Mouse (Mus musculus): ENCODE data around the gene Adcy1. TPM values are rescaled to one million over a fixed set of nuclear protein-coding genes. Genes with fewer than 3 reads are reported as not detected.

The Adcy1 gene
- total and polyA plus RNA-seq, 3 experiments: 0.03 to 0.38 TPM; not detected in 1

GRCm38 (mm10) chr11:7081893-7082292, 18.6 kb downstream of the Adcy1 start:
- Histone ChIP-seq H3K9me3 (replicated peaks; ENCODE audit: low read length) (no peaks in the 10 kb centered on the region), H3K4me3 (replicated peaks in 1 of 3; ENCODE audit: low read depth in 2 of 3, low read length in 2 of 3, poor library complexity in 1 of 3) (no peak overlapping the region), H3K27ac (ENCODE audit: insufficient read depth, low read depth) (no peak overlapping the region), H3K4me2 (ENCODE audit: insufficient read depth, low read depth, poor library complexity, severe bottlenecking) (no peak overlapping the region), H3K27me3 (replicated peaks) (peaks cover 63% of the 10 kb centered on the region), H3K79me2 (replicated peaks; ENCODE audit: control insufficient read depth, extremely low read depth, insufficient read depth, poor library complexity, severe bottlenecking) (no peaks in the 10 kb centered on the region), H3K36me3 (replicated peaks in 1 of 2; ENCODE audit: control insufficient read depth in 1 of 2, insufficient read depth in 1 of 2, low read length in 1 of 2) (no peaks in the 10 kb centered on the region), H3K9ac (ENCODE audit: insufficient read depth, low read depth) (no peak overlapping the region), H3K4me1 (ENCODE audit: control insufficient read depth in 1 of 2, insufficient read depth in 2 of 2) (no peaks in the 10 kb centered on the region)
- in situ Hi-C loops (cut with MboI; ENCODE audit: low pct_ligation_motif_present, low pct_unique_long_range_greater_than_20kb, low sequenced_read_pairs): no loop called here
- DNase-seq (ENCODE audit: extremely low read depth): no peak
- dilution Hi-C loops (cut with MboI; ENCODE audit: extremely low pct_ligation_motif_present, extremely low pct_unique_long_range_greater_than_20kb, low sequenced_read_pairs): no loop called here
- TF ChIP-seq CTCF (conservative IDR thresholded peaks at IDR 0.05 in 1 of 2, IDR thresholded peaks at IDR 0.05 in 1 of 2; ENCODE audit: low read depth in 2 of 2, low read length in 2 of 2): no peak
- no peak for TF ChIP-seq USF1 (IDR thresholded peaks at IDR 0.05; ENCODE audit: low read depth, low read length)
- no peak for TF ChIP-seq TCF12 (IDR thresholded peaks at IDR 0.05; ENCODE audit: low read depth, low read length)
- TF ChIP-seq ETS1 (conservative IDR thresholded peaks at IDR 0.05; ENCODE audit: low read depth, low read length): no peak
- no peak for TF ChIP-seq MXI1 (IDR thresholded peaks at IDR 0.05; ENCODE audit: low read depth, low read length)
- no peak for TF ChIP-seq USF2 (conservative IDR thresholded peaks at IDR 0.05; ENCODE audit: low read depth, low read length)
- TF ChIP-seq MYC (IDR thresholded peaks at IDR 0.05; ENCODE audit: low read depth, low read length): no peak
- no peak for TF ChIP-seq ELF1 (IDR thresholded peaks at IDR 0.05; ENCODE audit: low read depth, low read length)
- no peak for TF ChIP-seq HCFC1 (IDR thresholded peaks at IDR 0.05; ENCODE audit: low read depth, low read length)
- no peak for TF ChIP-seq BHLHE40 (IDR thresholded peaks at IDR 0.05; ENCODE audit: low read depth, low read length)
- no peak for TF ChIP-seq TBP (conservative IDR thresholded peaks at IDR 0.05; ENCODE audit: low read depth, low read length)
- no peak for TF ChIP-seq POLR2AphosphoS2 (IDR thresholded peaks at IDR 0.05; ENCODE audit: low read depth, low read length)
- TF ChIP-seq JUN (IDR thresholded peaks at IDR 0.05; ENCODE audit: insufficient read depth, low read depth, low read length): no peak
- no peak for TF ChIP-seq CHD2 (IDR thresholded peaks at IDR 0.05; ENCODE audit: low read length)
- no peak for TF ChIP-seq MEF2A (IDR thresholded peaks at IDR 0.05; ENCODE audit: borderline replicate concordance, low read depth, low read length)
- no peak for TF ChIP-seq SMC3 (IDR thresholded peaks at IDR 0.05; ENCODE audit: low read depth, low read length)
- no peak for TF ChIP-seq NELFE (IDR thresholded peaks at IDR 0.05; ENCODE audit: low read depth, low read length)
- TF ChIP-seq ZNF384 (IDR thresholded peaks at IDR 0.05; ENCODE audit: low read depth, low read length): no peak
- TF ChIP-seq E2F4 (IDR thresholded peaks at IDR 0.05; ENCODE audit: insufficient replicate concordance, low read depth, low read length): no peak
- TF ChIP-seq RCOR1 (conservative IDR thresholded peaks at IDR 0.05; ENCODE audit: low read depth, low read length): no peak

DNA sequence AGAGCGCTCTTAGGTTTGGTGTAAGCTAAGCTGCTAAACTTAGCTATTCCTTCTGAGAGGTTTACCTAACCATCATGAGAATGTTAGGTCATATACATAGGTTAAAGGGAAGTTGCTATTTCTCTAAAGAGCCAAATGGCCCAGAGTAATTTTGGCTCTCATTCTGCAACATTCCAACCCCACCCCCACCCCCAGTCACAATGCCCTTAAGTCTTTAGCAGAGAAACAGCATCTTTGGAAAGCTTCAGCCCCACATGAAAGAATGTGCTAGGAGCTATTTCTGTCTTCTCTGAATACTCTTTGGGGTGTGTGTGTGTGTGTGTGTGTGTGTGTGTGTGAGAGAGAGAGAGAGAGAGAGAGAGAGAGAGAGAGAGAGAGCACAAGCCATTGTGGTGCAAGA, 20.6 kb downstream of the Adcy1 start:
- no peaks in the 10 kb centered on the region for H3K9me3 ChIP-seq (replicated peaks; ENCODE audit: low read length)
- no peak for DNase-seq (ENCODE audit: extremely low read depth)
- no peak overlapping the region for H3K4me2 ChIP-seq (ENCODE audit: insufficient read depth, low read depth, poor library complexity, severe bottlenecking)
- H3K27me3 ChIP-seq (replicated peaks): peaks cover 68% of the 10 kb centered on the region
- H3K79me2 ChIP-seq (replicated peaks; ENCODE audit: control insufficient read depth, extremely low read depth, insufficient read depth, poor library complexity, severe bottlenecking): no peaks in the 10 kb centered on the region
- H3K4me1 ChIP-seq (ENCODE audit: control insufficient read depth in 1 of 2, insufficient read depth in 2 of 2): no peaks in the 10 kb centered on the region
- no peak overlapping the region for H3K9ac ChIP-seq (ENCODE audit: insufficient read depth, low read depth)
- dilution Hi-C loops (cut with MboI; ENCODE audit: extremely low pct_ligation_motif_present, extremely low pct_unique_long_range_greater_than_20kb, low sequenced_read_pairs): no loop called here
- H3K4me3 ChIP-seq (replicated peaks in 1 of 3; ENCODE audit: low read depth in 2 of 3, low read length in 2 of 3, poor library complexity in 1 of 3): no peak overlapping the region
- no peak overlapping the region for H3K27ac ChIP-seq (ENCODE audit: insufficient read depth, low read depth)
- in situ Hi-C loops (cut with MboI; ENCODE audit: low pct_ligation_motif_present, low pct_unique_long_range_greater_than_20kb, low sequenced_read_pairs): no loop called here
- H3K36me3 ChIP-seq (replicated peaks in 1 of 2; ENCODE audit: control insufficient read depth in 1 of 2, insufficient read depth in 1 of 2, low read length in 1 of 2): no peaks in the 10 kb centered on the region
- TF ChIP-seq JUN (IDR thresholded peaks at IDR 0.05; ENCODE audit: insufficient read depth, low read depth, low read length): no peak
- TF ChIP-seq TBP (conservative IDR thresholded peaks at IDR 0.05; ENCODE audit: low read depth, low read length): no peak
- no peak for TF ChIP-seq ZMIZ1 (IDR thresholded peaks at IDR 0.05; ENCODE audit: low read depth, low read length)
- no peak for TF ChIP-seq ZKSCAN1 (IDR thresholded peaks at IDR 0.05; ENCODE audit: borderline replicate concordance, low read depth, low read length)
- no peak for TF ChIP-seq USF1 (IDR thresholded peaks at IDR 0.05; ENCODE audit: low read depth, low read length)
- no peak for TF ChIP-seq SIN3A (IDR thresholded peaks at IDR 0.05; ENCODE audit: low read length)
- TF ChIP-seq ZNF384 (IDR thresholded peaks at IDR 0.05; ENCODE audit: low read depth, low read length): no peak
- TF ChIP-seq CHD2 (IDR thresholded peaks at IDR 0.05; ENCODE audit: low read length): no peak
- TF ChIP-seq JUND (conservative IDR thresholded peaks at IDR 0.05; ENCODE audit: low read depth, low read length): no peak
